Mouse (Mus musculus) MEL (cell line): Measurements from ENCODE around the gene Setd4.

Source experiments
- CTCF ChIP-seq, 3 experiments: IDR thresholded peaks in 2 of 3; conservative IDR thresholded peaks in 1 of 3; 2 replicates each; pipeline ENCODE4 v1.5.1; 2011 to 2012; ENCODE audit warnings: low read length in 3 of 3, low read depth in 2 of 3, mild to moderate bottlenecking in 2 of 3, improper control_type of control experiment in 1 of 3, inconsistent platforms in 1 of 3, mixed read lengths in 1 of 3, moderate library complexity in 1 of 3; ENCODE audit not compliant: control insufficient read depth in 1 of 3, insufficient read depth in 1 of 3, poor library complexity in 1 of 3, severe bottlenecking in 1 of 3
- EP300 ChIP-seq, 2 experiments: IDR thresholded peaks; 2 replicates each; pipeline ENCODE4 v1.6.1; 2011; ENCODE audit warnings: improper control_type of control experiment in 2 of 2, low read length in 2 of 2, low read depth in 1 of 2, mild to moderate bottlenecking in 1 of 2
- MAZ ChIP-seq: IDR thresholded peaks from 2 replicates; pipeline ENCODE4 v1.6.1; 2012; ENCODE audit warnings: low read depth, mild to moderate bottlenecking, inconsistent platforms, low read length, improper control_type of control experiment
- POLR2A ChIP-seq, 2 experiments: IDR thresholded peaks; 2 replicates each; pipeline ENCODE4 v1.6.1; 2011 to 2012; ENCODE audit warnings: low read length in 2 of 2, mild to moderate bottlenecking in 2 of 2, control low read depth in 1 of 2, improper control_type of control experiment in 1 of 2, low read depth in 1 of 2, moderate library complexity in 1 of 2; ENCODE audit not compliant: control insufficient read depth in 1 of 2, insufficient read depth in 1 of 2, poor library complexity in 1 of 2
- ZKSCAN1 ChIP-seq: IDR thresholded peaks from 2 replicates; pipeline ENCODE4 v1.6.1; 2012; ENCODE audit warnings: low read depth, mild to moderate bottlenecking, inconsistent platforms, low read length, improper control_type of control experiment, moderate library complexity

DNA sequence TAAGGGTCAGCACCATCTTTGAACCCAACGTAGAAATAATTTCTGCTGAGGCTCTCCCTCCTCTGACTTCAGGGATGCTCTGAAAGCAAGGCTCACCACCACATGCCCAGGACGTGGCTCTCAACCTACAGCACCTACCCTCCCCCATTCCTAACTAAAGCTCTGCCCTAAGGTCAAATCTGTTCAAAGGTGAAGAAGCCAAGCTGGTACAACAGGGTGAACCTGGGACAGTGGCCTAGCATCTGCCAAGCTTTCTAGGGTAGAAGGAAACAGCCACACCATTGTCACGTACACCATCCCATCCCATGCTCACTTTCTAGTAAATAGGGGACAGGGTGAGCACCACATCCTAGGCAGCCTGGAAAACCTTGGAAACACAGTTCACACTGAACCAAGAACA, 11.2 kb downstream of the Setd4 start:
- TF ChIP-seq CTCF (IDR thresholded peaks at IDR 0.05 in 2 of 3, conservative IDR thresholded peaks at IDR 0.05 in 1 of 3; ENCODE audit: control insufficient read depth in 1 of 3, insufficient read depth in 1 of 3, low read depth in 2 of 3, low read length in 3 of 3, poor library complexity in 1 of 3, severe bottlenecking in 1 of 3): no peak
- no peak for TF ChIP-seq ZKSCAN1
- TF ChIP-seq POLR2A (IDR thresholded peaks at IDR 0.05; ENCODE audit: control insufficient read depth in 1 of 2, insufficient read depth in 1 of 2, low read depth in 1 of 2, low read length in 2 of 2, poor library complexity in 1 of 2): no peak
- TF ChIP-seq EP300 (IDR thresholded peaks at IDR 0.05; ENCODE audit: low read depth in 1 of 2, low read length in 2 of 2): no peak
- no peak for TF ChIP-seq MAZ
